Mouse (Mus musculus): ENCODE results near the gene Hoxa4. TPM values are rescaled to one million over a fixed set of nuclear protein-coding genes. Genes with fewer than 3 reads are reported as not detected.

Gene Hoxa4
- total RNA-seq, 2 experiments from 2014 or later: not detected

DNA sequence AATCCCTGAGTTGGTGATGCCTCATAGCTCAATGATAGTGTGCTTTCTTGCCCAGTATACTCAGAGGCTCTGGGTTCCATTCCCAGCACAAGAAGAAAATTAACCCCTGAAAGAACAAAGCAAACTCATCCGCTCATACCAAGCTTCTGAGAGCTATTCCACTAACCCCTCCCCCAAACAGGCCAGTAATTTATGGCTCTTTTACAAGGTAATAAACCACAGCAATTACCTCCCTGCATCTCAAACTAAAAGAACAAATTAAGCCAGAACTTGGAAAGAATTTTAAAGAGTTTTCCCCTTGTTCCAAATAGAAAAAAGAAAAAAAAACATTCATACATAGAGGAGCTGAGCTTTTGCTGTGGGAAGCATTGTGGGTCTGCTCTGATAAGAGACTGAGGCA, 8.8 kb downstream of the Hoxa4 start:
- no peak for DNase-seq (ENCODE audit: low spot score in 2 of 2)

- no peak for DNase-seq (ENCODE audit: low spot score in 2 of 2)
These were observed 9.5 kb downstream of the Hoxa4 start for GRCm38 (mm10) chr6:52182030-52182429.

- no peak for DNase-seq (ENCODE audit: low spot score in 2 of 2)
These were observed 10.8 kb downstream of the Hoxa4 start for GRCm38 (mm10) chr6:52180726-52181125.

DNA sequence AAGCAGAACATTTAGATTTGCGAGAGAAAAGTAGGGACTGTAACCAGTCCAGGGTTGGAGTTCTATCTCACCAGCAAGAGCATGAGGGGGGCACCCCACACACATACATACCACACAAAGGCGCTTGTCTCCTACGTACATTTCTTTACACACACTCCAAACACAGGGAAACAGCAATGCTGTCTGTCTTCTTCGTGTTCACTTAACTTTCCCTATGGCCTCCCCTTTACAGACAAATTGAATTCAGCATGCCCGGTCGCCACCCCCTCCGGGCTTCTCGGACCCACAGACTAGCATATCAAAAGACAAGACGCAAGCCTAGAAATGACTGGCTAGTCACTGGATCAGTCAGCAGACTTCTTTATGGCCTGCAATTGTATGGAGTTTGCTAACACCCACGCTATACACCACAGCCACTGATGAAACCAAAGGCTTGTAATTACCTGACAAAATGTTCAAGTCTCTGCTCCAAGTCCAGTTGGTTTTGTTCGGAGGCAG, 11.3 kb downstream of the Hoxa4 start:
- no peak for DNase-seq (ENCODE audit: low spot score in 2 of 2)

DNA sequence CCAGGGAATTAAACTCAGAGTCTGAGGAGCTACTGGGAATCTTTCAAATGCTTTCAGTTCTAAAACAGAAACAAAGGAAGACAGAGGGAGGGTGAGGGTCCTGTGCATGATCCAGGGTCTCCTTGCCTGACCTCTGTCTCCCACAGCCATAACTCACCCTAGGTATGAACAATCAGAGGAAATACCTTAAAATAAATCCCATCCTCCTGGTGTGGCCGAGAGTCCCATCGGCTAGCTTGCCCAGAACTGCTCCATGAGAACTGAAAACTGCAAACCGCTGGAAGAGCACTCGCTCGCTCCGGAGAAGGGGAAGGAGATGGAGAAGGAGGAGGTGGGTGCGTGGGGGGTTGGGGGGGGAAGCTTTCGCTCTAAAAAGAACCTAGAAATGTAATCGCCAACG, 11.9 kb downstream of the Hoxa4 start:
- no peak for DNase-seq (ENCODE audit: low spot score in 2 of 2)

DNA sequence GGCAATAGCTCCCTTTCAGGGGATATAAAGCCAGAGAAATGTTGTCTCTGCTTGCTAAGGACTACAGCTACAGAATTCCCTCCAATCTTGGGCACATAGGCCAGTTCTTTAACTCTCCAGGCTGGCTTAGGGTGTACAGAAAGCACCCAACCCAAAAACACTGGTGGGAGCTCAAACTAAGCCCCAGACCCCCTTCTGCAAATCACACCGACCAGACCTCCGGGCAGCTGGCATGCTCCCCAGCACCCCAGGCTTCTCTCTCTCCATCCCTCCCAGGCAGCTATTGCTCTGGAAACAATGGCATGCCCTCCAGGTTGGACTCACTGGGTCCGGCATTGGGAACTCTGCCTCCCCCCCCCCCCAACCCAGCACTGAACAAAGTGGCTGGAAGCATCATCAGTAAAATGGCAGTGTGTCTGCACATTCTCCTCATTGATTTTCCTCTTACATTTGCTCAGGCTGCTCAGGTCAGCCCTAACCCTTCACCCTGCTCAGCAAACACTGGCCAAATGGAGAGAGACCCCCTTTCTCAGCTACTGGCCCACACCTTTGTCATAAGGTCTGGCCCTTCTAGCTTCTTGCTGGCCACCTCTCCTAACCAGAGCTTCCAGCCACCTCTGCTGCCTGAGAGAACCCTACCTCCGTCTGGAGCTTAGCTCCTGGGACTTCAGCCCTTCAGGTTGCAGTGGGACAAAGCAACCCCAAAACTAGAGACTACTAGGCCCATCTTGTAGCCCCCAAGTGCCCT, 12.5 kb downstream of the Hoxa4 start:
- no peak for DNase-seq (ENCODE audit: low spot score in 2 of 2)

DNA sequence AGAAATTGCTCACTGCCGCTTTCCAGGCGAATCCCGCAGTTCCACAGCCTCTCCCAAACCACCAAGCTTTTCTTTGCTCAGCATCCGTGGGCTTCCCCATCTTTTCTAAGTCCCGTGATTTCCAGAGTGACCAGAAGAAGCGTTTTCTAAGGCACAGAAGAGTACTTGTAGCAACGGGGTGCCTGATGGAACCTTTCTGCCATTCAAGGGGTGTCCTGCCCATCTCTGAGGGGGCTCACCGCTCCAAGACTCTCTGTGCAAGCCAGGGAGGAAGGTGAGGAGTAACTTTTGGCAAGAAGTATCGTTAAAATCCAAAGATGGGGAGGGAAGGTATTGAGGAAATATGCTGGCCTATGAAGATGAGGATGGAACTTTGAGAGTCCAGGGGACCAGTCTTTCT, 13.7 kb downstream of the Hoxa4 start:
- no peak for DNase-seq (ENCODE audit: low spot score in 2 of 2)

DNA sequence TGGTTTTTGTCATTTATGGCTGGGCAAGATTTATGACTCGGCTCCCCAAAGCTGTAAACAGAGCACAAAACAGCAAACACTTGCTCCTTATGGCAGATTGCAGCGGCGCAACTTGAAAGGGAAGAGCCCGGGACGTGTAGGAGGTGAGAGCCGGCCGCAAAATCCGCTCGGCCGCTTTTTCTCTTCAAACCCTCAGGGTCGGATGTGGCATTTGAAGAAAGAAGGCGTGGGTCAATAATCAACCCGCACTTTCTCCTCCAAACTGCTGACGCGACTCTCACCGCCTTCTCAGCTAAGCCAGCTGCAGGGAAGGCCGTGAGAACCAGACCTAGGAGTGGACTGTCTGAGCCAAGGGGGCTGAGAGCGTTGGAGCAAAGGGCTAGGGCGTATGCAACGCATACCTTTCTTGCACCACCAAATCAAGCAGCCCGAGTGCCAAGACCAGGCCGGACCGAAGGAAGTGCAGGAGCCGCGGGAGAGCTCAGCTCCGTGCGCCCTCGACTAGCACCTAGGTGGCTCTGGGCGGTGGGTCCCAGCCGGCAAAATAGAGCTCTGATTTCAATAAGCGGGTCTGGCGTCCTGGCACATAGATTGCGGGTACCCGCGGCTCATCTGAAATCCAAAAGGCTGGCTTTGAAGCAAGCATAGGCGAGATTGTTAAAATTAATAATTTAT, 14.4 kb downstream of the Hoxa4 start, which contains the start of gene 5730596B20Rik:
Gene 5730596B20Rik, plus strand, starts transcription at position 438 of the 675 bp plus-strand sequence.
- DNase-seq (ENCODE audit: low spot score in 2 of 2): no peak

DNA sequence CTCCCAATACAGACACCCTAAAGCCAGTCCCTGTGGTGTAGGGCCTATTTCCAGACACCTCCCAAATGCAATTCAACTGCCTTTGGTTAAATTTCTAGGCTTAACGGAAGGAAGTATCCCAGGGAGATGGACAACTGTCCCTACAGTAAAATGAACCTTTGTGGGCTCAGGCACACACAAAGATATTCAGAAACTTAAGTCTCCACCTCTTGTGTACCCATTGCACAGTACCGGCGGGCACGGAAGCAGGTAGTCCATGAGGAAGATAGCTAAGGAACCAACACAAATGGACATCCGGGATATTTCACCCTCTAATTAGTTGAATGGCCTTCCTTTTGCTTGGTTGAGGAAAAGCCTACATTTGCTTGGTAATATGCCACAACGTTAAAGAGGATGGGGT, 15.2 kb downstream of the Hoxa4 start:
- DNase-seq (ENCODE audit: low spot score in 2 of 2): no peak

DNA sequence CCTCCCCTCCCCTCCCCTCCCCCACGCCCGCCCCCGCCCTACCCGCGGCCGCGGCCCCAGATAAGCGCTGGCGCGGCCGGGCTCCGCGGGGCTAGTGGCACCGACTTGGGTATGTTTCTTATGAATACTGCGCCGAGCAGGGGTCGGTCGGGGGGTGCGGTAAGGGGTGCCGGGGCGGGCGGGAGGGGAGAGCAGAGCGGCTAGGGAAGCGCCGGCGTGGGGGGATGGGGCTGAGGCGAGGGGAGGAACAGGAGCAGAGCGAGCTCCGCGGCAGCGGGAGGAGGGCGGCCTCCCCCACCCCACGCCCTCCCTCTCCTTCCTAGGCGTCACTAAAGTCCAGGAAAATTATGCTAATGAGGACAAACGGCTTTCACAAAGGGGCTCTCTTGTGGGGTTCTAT, 15.7 kb downstream of the Hoxa4 start:
- DNase-seq (ENCODE audit: low spot score in 2 of 2): no peak

DNA sequence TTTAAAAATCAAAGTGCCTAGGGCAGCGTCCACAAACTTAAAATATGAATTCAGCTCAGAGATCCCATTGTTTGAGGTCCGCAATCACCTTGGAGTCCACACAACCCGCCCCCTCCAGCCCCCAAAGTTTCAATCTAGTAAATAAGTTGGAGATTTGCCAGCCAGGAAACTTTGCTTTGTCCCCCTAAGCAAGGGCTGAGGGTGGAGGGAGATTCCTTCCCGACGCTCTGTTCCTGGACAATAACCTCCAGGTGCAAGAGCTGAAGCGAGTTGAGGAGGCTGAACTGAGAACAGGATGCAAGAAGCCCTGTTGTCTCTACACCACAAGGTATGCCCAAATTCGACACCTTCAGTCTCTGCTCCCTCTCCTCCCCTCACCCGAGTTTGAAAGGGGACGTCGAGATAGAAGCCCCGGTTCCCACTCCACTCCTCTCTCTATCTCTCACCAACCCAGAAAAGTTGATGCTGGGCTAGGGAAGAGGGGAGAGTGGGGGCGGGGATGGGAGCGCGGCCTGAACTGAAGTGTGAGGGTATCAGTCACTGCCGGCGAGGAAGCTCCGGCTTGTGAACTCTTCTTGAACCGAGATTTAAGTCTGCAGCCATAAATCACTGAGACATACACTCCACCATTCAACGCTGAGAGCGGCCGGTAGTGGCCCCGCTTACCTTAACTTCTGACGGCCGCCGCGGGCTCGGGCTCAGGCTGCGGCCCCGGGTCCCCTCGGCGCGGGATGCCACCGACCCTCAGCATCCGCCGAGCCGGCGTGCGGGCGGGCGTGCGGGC, 16.4 kb downstream of the Hoxa4 start:
- no peak for DNase-seq (ENCODE audit: low spot score in 2 of 2)

DNA sequence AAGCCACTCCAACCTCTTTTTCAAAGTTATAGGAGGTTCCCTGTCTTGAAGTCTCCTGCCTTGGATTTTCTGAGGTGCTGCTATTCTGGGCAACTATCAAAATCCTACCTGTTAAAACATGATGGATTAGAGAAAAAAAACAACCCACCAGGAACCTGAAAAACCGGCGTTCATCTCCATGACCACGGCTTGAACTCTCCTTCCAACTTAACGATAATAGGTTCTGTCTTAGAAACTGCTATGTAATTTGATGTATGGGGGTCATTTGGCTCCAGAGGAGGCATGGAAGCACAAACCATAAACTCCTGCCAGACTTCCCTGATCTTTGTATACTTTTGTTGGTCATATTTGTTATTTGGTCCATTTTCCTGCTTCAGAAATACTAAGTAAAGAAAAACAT, 17.9 kb downstream of the Hoxa4 start:
- DNase-seq (ENCODE audit: low spot score in 2 of 2): no peak

DNA sequence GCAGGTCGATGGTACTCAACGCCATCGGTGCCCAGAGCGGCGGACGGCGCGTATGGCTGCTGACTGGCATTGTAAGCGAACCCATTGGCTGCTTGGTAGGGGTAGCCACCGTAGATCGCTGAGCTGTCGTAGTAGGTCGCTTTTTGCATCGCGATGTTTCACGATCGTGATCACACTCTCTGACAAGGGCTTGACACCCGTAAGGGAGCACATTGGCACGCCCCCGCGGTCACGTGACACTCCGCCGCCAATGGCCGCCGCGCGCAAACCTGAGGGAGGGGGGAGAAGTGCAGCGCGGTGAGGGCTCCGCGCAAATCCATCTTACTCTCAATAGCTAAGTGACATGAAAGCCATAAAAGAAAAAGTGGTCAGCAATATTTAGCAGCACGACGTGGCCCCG, 19.1 kb downstream of the Hoxa4 start:
- DNase-seq (ENCODE audit: low spot score in 2 of 2): no peak

DNA sequence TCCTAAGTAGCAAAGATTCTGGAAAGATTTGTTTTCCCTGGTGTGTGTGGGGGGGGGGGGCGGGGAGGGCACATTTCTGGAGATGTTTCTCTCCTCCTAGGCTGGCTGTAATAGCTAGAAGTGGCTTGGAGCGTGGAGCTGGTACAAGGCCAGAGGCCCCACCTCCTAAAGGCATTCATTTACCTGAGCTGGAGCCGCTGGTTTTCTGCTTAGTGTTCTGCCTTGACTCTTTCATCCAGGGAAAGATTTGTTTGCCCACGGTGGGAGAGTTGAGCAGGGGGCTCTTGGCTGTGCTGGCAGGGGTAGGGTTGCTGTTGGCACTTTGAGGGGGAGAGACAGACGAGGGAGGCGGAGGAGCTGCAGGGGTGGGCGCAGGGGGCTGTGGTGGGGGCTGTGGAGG, 19.6 kb downstream of the Hoxa4 start:
- DNase-seq (ENCODE audit: low spot score in 2 of 2): no peak

- no peak for DNase-seq (ENCODE audit: low spot score in 2 of 2)
These were observed 20.2 kb downstream of the Hoxa4 start for GRCm38 (mm10) chr6:52171331-52171730.

- no peak for DNase-seq (ENCODE audit: low spot score in 2 of 2)
These were observed 20.7 kb downstream of the Hoxa4 start for GRCm38 (mm10) chr6:52170898-52171223.

GRCm38 (mm10) chr6:52170166-52170897, 21.2 kb downstream of the Hoxa4 start:
- DNase-seq (ENCODE audit: low spot score in 2 of 2): no peak

GRCm38 (mm10) chr6:52169499-52170165, 21.9 kb downstream of the Hoxa4 start:
- DNase-seq (ENCODE audit: low spot score in 2 of 2): no peak

- DNase-seq (ENCODE audit: low spot score in 2 of 2): no peak
These were observed 23.1 kb downstream of the Hoxa4 start for GRCm38 (mm10) chr6:52168191-52169055.

- no peak for DNase-seq (ENCODE audit: low spot score in 2 of 2)
These were observed 23.8 kb downstream of the Hoxa4 start for GRCm38 (mm10) chr6:52167736-52168161.
